Mouse (Mus musculus) left cerebral cortex, postnatal 4 days (tissue): Measurements from ENCODE around the gene Filip1l. TPM values are rescaled to one million over a fixed set of nuclear protein-coding genes. Genes with fewer than 3 reads are reported as not detected.

Experiments
- DNase-seq: peaks from one replicate; pipeline ENCODE4 v3.0.0-alpha.2; 2022
- intact Hi-C: fragments of 180-260 bp; cut with DNase I; formaldehyde crosslinking; loops from one replicate; pipeline ENCODE4 v1.15.1; 2025
- total RNA-seq, 2 experiments: library from RNA; stranded (reverse); gene quantifications; 2 replicates each; pipeline ENCODE4 v1.2.3; 2021

Filip1l gene
- total RNA-seq, 2 experiments from 2014 or later: 2.9 to 3.0 TPM

DNA sequence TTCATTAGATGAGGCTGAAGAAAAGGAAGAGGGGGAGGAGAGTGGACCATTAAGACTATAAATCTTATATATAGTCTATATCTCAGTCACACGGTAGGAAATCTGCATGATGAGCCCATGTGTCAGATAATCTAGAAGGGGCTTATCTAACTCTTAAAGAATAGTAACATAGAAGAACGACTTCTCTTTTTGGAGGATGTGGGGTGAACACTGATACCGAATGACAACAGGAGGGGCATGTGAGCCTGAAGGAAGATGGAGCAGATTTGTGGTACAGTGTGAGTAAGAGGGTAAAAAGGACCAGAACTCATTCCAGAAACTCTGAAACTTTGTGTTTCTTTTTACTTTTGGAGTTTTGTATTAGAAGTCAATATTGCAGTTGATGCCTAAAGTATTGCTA, 156.2 kb downstream of the Filip1l start:
- DNase-seq: no peak
- intact Hi-C loops: no loop called here

DNA sequence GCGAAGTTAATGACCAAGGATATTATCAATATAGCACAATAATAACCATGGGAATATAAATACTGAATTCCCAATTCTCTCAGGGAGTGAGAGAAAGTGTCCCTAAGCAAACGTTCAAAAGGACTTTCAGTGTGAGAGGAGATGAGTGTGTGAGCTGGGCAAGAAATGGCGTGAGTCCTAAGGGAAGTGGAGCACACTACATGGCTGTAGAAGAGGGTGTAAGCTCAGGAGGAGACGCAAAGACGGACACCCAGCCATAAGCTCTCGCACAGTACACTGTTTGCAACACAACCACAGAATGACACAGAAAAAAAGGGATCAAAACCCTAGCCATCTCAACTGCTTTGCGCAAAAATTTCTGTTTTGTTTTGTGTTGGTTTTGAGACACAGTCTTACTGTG, 160.7 kb downstream of the Filip1l start:
- DNase-seq: no peak
- intact Hi-C loops: no loop called here

DNA sequence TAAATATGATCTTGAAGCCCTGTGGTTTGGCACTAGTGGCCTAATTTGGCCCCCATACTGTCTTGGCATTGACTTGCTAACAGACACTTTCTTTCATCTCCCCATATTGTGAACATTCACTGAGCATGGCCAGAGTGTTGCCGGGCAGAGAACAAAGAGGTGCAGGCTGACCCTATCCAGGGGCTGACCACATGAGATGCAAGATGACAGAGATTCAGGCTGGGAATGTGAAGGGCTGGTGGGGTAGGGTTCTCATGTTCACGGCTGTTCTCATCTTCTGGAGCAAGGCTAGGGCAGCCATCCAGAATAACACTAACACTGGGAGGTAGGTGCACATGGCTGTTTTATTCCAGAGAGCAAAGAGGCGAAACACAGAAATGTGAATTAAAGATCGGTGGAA, 161.5 kb downstream of the Filip1l start:
- no peak for DNase-seq
- intact Hi-C loops: no loop called here

DNA sequence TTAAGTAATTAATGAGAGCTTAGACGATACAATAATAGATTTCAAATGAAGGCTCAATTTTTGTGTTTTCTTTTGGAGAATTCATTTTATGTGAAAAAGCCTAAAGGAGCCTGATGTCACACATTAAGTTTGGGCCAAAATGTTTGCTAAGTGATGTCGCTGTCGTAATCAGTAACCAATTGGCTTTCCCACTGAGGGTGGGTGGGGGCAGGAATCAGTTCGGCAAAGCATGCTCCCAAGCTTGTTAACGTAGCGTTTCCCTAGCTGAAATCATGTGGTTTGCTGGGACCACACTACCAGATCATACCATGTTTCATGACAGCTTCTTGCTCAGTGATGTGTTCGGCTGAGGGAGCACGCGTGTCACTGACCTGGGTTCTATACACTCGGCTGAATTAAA, 162.7 kb downstream of the Filip1l start:
- no peak for DNase-seq
- intact Hi-C loops: no loop called here

DNA sequence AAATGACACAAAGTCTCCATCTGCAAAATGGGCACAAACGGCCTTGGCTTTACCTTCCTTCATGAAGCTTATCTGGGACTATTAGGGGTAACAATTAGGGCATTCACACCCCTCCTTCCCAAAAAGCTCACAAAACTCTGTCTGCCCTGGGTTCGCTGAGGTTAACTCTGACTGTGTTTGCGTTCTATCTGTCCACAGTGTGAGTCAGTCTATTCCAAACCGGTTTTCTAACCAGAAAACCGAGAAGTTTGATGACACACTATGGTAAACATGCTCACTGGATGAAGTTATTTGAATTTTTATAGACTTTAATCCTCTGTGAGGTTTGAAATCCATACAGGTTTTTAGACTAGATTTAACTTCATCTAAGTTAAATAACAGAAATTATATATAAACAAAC, 172.2 kb downstream of the Filip1l start:
- no peak for DNase-seq
- intact Hi-C loops: no loop called here

DNA sequence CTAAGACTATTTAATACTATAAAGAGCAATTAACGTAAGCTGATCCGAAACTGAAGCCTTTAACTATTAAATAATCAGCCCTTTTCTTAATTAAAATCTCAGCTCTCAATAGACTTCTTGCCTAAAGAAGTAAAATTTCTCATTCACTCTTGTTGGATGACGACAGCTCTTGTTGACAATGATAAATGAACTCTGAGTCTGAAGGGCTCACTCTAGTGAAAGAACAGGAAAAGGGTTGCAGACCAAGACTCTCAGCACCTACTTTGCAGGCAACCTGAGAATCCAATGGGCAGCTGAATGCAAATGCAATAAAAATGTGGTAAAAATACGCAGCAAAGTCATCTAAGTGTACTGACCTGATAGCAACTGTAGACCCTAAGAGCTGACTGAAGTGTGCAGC, 172.6 kb downstream of the Filip1l start:
- intact Hi-C loops: no loop called here
- no peak for DNase-seq

DNA sequence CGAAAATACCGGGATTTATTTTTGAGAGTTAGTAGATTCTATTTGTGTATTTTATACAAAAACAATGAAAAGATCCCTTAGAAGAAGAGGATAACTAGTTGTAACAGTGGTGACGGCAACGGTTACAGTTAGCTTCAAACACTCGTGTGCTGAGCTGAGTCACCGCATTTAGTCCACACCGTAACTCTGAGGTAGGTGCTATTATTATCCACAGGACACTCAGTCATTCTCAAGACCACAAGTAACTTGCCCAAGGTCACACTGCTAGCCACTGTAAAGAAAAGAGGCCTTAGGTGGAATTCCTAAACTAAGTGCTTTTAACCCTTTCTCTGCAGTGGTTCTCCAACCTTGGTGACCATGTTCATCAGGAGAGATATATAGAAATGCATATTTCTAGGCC, 174.0 kb downstream of the Filip1l start:
- intact Hi-C loops: no loop called here
- no peak for DNase-seq

DNA sequence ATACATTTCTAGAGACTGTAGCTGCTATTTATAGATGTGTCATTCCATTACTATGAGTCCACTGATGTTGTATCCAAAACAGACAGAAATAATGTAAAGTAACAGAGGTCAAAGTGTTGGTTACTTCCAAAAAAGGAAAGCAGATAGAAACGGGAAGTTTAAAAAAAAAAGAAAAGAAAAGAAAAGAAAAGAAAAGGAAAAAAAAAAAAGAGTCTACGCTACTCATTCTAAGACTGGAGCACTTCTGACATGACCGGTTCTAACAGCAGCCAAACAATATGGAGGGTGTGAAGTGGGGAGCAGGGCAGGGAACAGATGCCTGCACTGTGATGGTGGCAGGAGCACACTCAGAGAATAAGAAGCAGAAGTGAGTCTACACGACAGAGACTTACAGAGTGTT, 175.6 kb downstream of the Filip1l start:
- intact Hi-C loops: no loop called here

DNA sequence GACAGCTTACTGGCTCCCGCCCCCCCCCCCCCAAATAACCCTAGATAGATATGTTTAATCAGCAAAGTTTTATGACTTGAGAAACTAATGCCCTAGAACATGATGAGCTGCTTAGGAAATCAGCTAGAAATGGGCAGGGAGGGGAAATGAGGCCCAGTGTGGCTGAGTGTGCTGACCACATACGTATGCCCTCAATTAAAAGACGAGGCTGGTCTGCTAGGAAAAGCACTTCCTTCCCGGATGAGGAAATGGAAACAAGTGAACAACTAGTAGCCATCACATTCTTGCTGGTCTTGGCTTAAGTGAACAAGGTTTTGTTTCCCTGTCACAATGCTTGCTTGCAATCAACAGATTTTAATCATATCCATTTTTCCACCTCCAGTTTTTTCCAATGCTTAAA, 177.7 kb downstream of the Filip1l start:
- intact Hi-C loops: no loop called here
- DNase-seq: no peak

More for the DNA sequence above, 175.6 kb downstream of the Filip1l start:
- DNase-seq: no peak

DNA sequence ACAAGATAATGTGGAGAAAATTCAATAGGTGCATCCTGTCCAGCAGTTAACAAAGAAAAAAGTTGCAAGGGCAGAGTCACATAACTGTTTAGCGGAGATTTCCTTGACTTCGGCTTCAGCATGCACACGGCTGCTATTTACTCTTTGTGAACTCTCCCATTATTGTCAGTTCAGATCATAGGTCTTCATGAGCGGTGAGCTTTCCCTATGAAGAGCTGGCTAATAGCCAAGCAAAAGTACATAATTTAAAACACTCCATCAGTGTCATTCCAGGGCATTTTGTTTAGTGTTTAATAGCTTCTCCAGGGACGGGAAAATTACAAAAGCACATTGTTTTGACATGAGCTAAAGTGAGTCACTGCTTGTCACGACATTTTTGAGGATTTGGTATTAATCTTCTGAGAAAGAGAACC, 179.2 kb downstream of the Filip1l start:
- intact Hi-C loops: no loop called here
- DNase-seq: no peak

DNA sequence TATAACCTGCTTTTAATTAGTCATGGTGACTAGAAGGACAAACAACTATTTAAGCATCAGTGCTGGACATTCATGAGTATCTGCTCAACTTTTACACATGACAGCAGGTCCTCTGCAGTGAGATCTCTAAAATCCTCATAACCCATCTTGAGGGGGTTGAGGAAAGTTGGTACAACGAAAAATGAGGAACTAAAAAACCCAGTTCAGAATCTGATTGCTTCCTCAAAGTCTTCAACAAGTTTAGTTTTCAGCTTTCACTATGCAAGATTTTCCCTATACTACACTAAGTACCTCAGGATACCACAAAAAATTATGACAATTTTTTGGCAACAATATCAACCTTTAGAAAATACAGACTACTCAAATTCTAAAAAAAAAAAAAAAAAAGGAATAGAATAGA, 181.5 kb downstream of the Filip1l start:
- intact Hi-C loops: no loop called here
- DNase-seq: no peak

DNA sequence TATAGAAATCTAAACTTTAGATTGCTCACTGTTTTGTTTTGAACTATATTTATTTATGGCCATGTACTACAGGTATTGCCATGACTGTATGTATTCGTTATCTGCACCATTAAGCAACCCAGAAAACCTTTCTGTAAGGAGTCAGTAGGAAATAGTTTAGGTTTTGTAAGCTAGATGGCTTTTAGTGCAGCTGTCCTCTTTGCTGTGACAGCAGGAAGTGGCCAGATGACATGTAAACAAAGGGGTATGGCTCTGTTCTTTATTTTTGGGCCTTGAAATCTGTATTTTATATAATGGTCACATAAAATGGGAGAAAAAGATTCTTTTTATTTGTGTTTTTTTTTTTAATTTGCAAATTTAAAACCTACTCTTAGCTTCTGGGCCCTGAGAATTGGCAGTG, 181.9 kb downstream of the Filip1l start:
- intact Hi-C loops: no loop called here

DNA sequence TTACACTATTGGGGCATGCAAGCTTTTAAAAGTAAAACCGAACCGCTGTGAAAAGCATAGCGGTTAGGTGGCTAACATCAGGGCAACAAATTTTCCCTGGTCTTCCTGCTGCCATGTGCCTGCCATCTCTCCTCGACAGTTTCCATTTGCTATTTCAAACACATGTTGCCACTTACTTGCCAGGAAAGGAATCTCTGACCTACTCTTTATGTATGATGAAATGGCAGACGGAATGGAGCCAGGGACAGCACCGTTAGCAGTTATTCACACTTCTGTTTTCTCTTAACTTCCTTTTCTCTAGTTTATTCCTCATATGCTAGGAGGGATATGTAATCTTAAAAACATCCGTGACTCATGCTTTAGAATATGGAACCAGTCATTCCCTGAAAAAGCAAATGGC, 183.6 kb downstream of the Filip1l start:
- DNase-seq: no peak
- intact Hi-C loops: no loop called here

More for the DNA sequence above, 181.9 kb downstream of the Filip1l start:
- no peak for DNase-seq

DNA sequence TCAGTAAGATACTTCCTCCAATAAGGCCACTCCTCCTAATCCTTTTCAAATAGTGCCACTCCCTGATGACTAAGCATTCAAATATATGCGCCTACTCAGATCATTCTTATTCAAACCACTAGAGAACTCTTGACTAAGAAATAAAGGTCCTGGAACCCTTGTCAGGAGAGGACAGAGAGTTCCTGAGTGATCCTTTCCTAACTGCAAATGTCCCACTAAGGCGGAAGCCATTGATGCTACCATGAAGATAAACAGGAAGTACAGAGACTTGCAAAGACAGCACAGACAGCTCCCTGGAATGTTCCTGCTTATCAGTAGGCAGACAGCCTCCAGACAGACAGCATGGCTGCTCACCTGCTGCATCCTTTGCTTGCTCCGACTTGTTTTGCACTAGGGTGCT, 190.3 kb downstream of the Filip1l start:
- no peak for DNase-seq
- intact Hi-C loops: no loop called here

DNA sequence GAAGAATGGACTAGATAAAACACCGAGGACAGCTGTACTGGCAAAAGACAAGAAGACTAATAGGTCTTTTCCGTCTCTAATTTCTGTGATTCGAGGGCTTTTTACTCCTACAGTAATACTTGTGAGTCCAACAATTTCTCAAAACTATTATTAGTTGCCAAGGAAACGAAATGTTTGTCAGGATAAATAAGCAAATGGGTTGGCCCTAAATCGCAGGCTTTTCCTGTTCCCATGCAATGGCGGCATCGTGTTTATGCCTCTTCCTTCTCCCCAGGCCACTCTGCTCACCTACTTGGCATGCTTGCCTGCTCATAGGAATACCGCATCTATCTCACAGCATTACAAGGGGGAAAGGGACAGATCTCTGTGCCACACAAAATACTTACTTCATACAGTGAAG, 191.5 kb downstream of the Filip1l start:
- no peak for DNase-seq
- intact Hi-C loops: no loop called here

DNA sequence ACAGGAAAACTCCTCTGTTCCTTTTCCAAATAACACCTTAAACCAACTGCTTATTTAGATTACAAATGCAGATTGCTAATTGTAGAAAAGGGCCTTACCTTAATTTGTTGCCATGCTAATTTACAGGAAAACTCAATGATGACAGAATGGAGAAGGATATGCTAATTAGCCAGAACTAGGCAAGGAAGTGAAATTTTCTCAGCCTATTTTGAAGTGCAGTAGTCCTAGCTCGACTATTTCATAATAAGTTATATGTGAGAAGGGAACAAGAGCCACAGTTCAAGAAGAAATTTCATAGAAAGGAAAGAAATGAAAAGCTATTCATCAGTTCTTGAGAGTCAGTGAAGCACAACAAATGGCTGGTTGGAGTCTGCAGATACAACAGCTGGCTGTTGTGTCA, 193.5 kb downstream of the Filip1l start:
- intact Hi-C loops: no loop called here

DNA sequence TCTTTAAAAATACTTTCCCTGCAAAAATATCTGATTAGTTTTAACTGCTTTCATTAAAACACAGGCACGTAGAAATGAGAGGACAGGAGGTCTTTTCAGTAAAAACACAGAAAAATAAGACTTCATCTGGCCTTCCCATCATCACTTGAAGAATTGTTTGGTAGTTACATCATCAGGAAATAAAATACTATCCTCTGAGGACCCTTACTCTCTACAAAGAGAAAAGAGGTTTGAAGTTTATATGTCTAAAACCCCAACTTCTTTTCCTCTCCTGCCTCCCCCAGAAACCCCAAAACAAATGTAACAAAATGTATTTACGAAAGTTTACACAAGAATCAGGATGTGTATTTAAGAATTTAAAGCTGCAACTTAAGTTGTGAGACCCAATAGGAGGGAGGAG, 195.7 kb downstream of the Filip1l start:
- intact Hi-C loops: no loop called here
- DNase-seq: no peak

More for the DNA sequence above, 193.5 kb downstream of the Filip1l start:
- DNase-seq: no peak

DNA sequence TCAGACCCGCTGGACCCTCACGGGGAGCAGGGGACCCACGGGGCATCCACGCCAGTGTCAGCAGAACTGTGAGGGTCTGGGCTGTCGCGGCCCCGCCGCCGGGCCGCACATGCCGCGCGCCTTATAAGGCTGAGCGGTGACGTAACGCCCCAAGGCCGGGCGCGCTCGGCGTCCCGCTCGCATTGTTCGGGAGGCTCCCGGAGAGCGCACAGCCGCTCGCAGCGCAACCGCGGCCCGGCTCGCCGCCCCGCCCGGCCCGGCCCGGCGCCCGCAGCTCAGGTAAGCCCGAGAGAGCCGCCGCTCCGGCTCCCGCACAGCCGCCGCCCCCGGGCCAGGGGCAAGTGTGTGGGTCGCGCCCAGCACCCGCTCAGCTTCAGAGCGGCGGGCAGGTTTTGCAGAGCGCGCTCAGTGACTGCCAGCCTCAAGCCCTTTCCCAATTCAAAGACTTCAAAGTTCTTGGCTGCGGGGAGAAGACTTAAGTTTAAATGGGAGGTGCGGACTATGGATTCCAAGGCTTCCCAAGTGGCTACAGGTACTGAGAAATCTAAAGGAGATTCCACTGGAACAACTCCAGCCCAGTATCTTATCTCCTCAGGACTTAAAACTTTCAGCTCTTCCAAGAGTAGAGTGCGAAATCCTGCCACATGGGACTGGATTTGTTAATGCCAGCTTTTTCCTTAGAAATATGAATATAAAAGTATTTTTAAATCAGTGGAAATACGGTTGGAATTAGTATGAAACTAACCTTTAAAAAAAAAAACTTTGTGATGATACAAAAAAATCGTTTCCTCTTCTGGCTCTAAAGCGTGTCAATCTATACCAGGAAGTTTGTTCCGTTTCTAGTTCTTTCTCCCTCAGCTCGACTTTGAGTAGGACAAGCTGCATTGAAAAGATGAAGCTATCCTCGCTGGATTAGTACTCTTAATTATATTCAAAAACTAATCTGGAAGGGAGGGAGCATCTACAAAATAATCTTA, 196.5 kb downstream of the Filip1l start:
- DNase-seq: peak; percentile 37
- intact Hi-C loops: no loop called here

DNA sequence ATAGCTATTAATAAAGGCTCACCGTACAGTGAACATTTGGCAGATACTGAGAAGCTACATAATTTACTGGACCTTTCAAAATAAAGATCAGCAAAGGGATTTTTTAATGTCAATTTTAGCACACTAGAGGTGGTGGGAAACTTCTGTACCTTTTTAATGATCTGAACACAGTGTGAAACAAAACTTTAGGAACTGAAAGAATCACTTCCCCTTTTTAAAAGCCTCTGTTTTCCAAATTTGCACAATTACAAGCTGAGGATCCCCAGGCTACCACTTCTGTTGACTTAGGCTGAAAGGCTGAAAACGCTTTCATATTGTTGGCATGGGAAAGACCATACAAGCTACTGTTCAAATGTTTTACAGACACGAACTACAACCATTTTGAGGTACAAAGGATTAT, 197.2 kb downstream of the Filip1l start:
- intact Hi-C loops: no loop called here
- no peak for DNase-seq

DNA sequence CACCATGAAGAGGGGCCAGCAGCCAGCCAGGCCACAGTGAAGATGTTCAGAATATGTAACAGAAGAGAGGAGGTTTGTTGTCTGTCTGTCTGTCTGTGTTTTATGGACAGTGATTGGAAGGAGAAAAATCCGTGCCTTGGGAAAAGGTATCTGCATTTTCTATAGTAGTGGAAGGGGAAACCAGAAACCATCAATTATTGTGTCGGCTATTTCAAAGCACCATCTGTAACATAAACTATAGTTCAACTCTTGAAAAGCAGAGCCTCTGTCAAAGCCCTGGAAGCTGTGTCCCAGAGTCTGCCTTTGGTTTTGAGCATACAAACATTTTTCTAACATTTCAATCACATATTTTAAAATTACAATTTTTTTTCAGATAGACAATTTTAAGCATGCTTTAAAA, 197.9 kb downstream of the Filip1l start:
- no peak for DNase-seq
- intact Hi-C loops: no loop called here

DNA sequence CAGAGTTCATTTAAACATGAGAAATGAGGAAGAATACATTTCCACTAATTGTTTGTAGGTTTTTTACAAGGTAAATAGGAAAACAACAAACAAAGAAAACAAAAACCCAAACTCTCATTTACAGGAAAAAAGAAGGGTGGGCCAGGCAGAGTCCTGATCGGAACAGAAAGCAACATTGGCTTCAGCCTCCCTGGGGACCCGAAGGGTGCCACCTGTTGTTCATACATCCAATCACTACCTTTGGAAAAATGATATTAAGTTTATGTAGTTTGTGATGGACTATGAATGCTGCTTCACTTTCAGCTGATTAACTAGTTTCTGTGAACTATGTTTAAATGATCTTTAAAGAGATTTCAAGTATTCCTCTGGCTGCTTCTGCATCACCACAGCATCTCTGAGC, 198.7 kb downstream of the Filip1l start:
- intact Hi-C loops: no loop called here
- no peak for DNase-seq

DNA sequence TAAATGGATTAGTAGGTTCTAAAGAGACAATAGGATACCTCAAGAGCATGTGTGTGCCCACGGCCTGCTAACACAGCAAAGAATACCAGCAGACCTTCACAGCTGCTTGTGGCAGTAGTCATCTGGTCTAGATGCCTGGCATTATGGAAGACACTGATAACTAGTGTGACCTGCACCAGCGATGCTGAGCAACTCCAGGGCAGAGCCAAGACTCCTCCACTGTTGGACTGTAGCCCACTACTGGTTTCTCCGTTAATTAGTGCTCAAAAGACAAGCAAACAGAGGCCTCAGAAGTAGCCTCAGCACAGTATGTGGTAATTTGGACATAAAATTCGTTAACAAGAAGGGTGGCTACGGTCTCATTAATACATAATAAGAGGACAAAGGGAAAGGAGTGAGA, 199.8 kb downstream of the Filip1l start:
- no peak for DNase-seq
- intact Hi-C loops: no loop called here

DNA sequence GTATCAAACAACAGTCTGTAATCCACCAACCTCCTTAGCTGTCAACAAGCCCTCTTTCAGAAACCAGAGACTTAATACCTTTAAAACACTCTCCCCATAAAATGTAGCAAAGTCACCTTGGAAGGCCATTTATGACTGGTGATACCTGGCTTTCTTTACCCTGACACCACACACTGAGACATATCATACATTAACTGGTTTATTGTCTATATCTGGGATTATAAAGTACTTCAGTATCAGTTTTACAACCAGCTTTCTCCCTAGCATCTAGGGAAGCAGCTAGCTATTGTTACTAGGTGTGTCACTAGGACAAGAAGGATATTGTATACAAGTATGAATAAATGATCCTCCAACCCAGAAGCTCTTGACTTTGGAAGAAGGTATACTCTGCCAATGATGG, 200.3 kb downstream of the Filip1l start:
- intact Hi-C loops: no loop called here
- no peak for DNase-seq
